Mouse (Mus musculus): ENCODE results near the gene a. TPM values are rescaled to one million over a fixed set of nuclear protein-coding genes. Genes with fewer than 3 reads are reported as not detected.

Gene a
- polyA plus RNA-seq, 1 experiment from 2014 or later = 3.8 TPM

- Histone ChIP-seq H3K4me2 (ENCODE audit: low read length) (peak overlapping the region; percentile 69), H3K4me1 (ENCODE audit: control insufficient read depth, insufficient read depth, low read length) (peaks cover 38% of the 10 kb centered on the region), H3K36me3 (ENCODE audit: control insufficient read depth, insufficient read depth, low read length) (no peaks in the 10 kb centered on the region), H3K4me3 (replicated peaks; ENCODE audit: low read depth, low read length) (peak overlapping the region; percentile 98), H3K9me3 (ENCODE audit: control insufficient read depth, low read length) (no peaks in the 10 kb centered on the region), H3K27ac (replicated peaks; ENCODE audit: low read depth, low read length) (peak overlapping the region; percentile 99), H3K9ac (replicated peaks; ENCODE audit: low read length) (peak overlapping the region; percentile 88; the same call in 1 of the 2 replicates), H3K27me3 (ENCODE audit: control insufficient read depth, insufficient read depth, low read length) (no peaks in the 10 kb centered on the region)
- DNase-seq = no peak
- no peak for ATAC-seq (ENCODE audit: low FRiP score, low TSS enrichment)
- 6% methylated on average over 14 of the region's 14 CpGs for WGBS
Observed at GRCm38 (mm10) chr2:154789977-154790655, 1.1 kb upstream of the a start.

GRCm38 (mm10) chr2:154791661-154792642, 750 bp downstream of the a start:
- peak; percentile 10 for ATAC-seq (ENCODE audit: low FRiP score, low TSS enrichment)
- H3K4me1 ChIP-seq (ENCODE audit: control insufficient read depth, insufficient read depth, low read length) = peaks cover 28% of the 10 kb centered on the region

GRCm38 (mm10) chr2:154803372-154803771, 12.2 kb downstream of the a start:
- H3K27ac ChIP-seq (replicated peaks; ENCODE audit: low read depth, low read length) = no peak overlapping the region
- H3K36me3 ChIP-seq (ENCODE audit: control insufficient read depth, insufficient read depth, low read length) = no peaks in the 10 kb centered on the region
- no peaks in the 10 kb centered on the region for H3K27me3 ChIP-seq (ENCODE audit: control insufficient read depth, insufficient read depth, low read length)
- no peak overlapping the region for H3K4me2 ChIP-seq (ENCODE audit: low read length)
- no peaks in the 10 kb centered on the region for H3K9me3 ChIP-seq (ENCODE audit: control insufficient read depth, low read length)
- no peak overlapping the region for H3K4me3 ChIP-seq (replicated peaks; ENCODE audit: low read depth, low read length)
- H3K9ac ChIP-seq (replicated peaks; ENCODE audit: low read length) = no peak overlapping the region
- ATAC-seq (ENCODE audit: low FRiP score, low TSS enrichment) (no peak), DNase-seq (no peak)
- no peaks in the 10 kb centered on the region for H3K4me1 ChIP-seq (ENCODE audit: control insufficient read depth, insufficient read depth, low read length)
- WGBS = 95% methylated on average over 1 of the region's 1 CpGs

More at GRCm38 (mm10) chr2:154791661-154792642, 750 bp downstream of the a start:
- H3K9me3 ChIP-seq (ENCODE audit: control insufficient read depth, low read length) = no peaks in the 10 kb centered on the region
- under 1% methylated on average over 64 of the region's 67 CpGs for WGBS
- H3K27me3 ChIP-seq (ENCODE audit: control insufficient read depth, insufficient read depth, low read length) = no peaks in the 10 kb centered on the region
- peak overlapping the region; percentile 99 for H3K27ac ChIP-seq (replicated peaks; ENCODE audit: low read depth, low read length)
- H3K4me3 ChIP-seq (replicated peaks; ENCODE audit: low read depth, low read length) = peak overlapping the region; percentile 98
- H3K36me3 ChIP-seq (ENCODE audit: control insufficient read depth, insufficient read depth, low read length) = no peaks in the 10 kb centered on the region
- H3K9ac ChIP-seq (replicated peaks; ENCODE audit: low read length) = peak overlapping the region; percentile 88
- H3K4me2 ChIP-seq (ENCODE audit: low read length) = peak overlapping the region; percentile 69
- peak; percentile 76 for DNase-seq

GRCm38 (mm10) chr2:154803845-154804244, 12.6 kb downstream of the a start:
- no peak for ATAC-seq (ENCODE audit: low FRiP score, low TSS enrichment)
- H3K27me3 ChIP-seq (ENCODE audit: control insufficient read depth, insufficient read depth, low read length) = no peaks in the 10 kb centered on the region
- 79% methylated on average over 4 of the region's 4 CpGs for WGBS
- H3K9ac ChIP-seq (replicated peaks; ENCODE audit: low read length) = no peak overlapping the region
- H3K4me3 ChIP-seq (replicated peaks; ENCODE audit: low read depth, low read length) = no peak overlapping the region
- no peak overlapping the region for H3K4me2 ChIP-seq (ENCODE audit: low read length)
- no peak overlapping the region for H3K27ac ChIP-seq (replicated peaks; ENCODE audit: low read depth, low read length)
- H3K36me3 ChIP-seq (ENCODE audit: control insufficient read depth, insufficient read depth, low read length) = no peaks in the 10 kb centered on the region
- no peak for DNase-seq
- no peaks in the 10 kb centered on the region for H3K4me1 ChIP-seq (ENCODE audit: control insufficient read depth, insufficient read depth, low read length)
- no peaks in the 10 kb centered on the region for H3K9me3 ChIP-seq (ENCODE audit: control insufficient read depth, low read length)

GRCm38 (mm10) chr2:154807689-154808088, 16.5 kb downstream of the a start:
- DNase-seq = no peak
- H3K4me2 ChIP-seq (ENCODE audit: low read length) = no peak overlapping the region
- no peak for ATAC-seq (ENCODE audit: low FRiP score, low TSS enrichment)
- no peaks in the 10 kb centered on the region for H3K36me3 ChIP-seq (ENCODE audit: control insufficient read depth, insufficient read depth, low read length)
- H3K9ac ChIP-seq (replicated peaks; ENCODE audit: low read length) = no peak overlapping the region
- no peak overlapping the region for H3K4me3 ChIP-seq (replicated peaks; ENCODE audit: low read depth, low read length)
- no peaks in the 10 kb centered on the region for H3K9me3 ChIP-seq (ENCODE audit: control insufficient read depth, low read length)
- no peak overlapping the region for H3K27ac ChIP-seq (replicated peaks; ENCODE audit: low read depth, low read length)
- 68% methylated on average over 1 of the region's 1 CpGs for WGBS
- H3K27me3 ChIP-seq (ENCODE audit: control insufficient read depth, insufficient read depth, low read length) = no peaks in the 10 kb centered on the region
- no peaks in the 10 kb centered on the region for H3K4me1 ChIP-seq (ENCODE audit: control insufficient read depth, insufficient read depth, low read length)

- H3K9me3 ChIP-seq (ENCODE audit: control insufficient read depth, low read length) = no peaks in the 10 kb centered on the region
- H3K27me3 ChIP-seq (ENCODE audit: control insufficient read depth, insufficient read depth, low read length) = no peaks in the 10 kb centered on the region
- H3K4me1 ChIP-seq (ENCODE audit: control insufficient read depth, insufficient read depth, low read length) = no peaks in the 10 kb centered on the region
- DNase-seq (no peak), ATAC-seq (ENCODE audit: low FRiP score, low TSS enrichment) (no peak)
- no peak overlapping the region for H3K4me2 ChIP-seq (ENCODE audit: low read length)
- H3K27ac ChIP-seq (replicated peaks; ENCODE audit: low read depth, low read length) = no peak overlapping the region
- no peak overlapping the region for H3K4me3 ChIP-seq (replicated peaks; ENCODE audit: low read depth, low read length)
- WGBS = 100% methylated on average over 1 of the region's 1 CpGs
- H3K36me3 ChIP-seq (ENCODE audit: control insufficient read depth, insufficient read depth, low read length) = no peaks in the 10 kb centered on the region
- no peak overlapping the region for H3K9ac ChIP-seq (replicated peaks; ENCODE audit: low read length)
Observed at GRCm38 (mm10) chr2:154809107-154809762, 18.0 kb downstream of the a start.

GRCm38 (mm10) chr2:154810821-154811220, 19.6 kb downstream of the a start:
- Histone ChIP-seq H3K4me3 (replicated peaks; ENCODE audit: low read depth, low read length) (no peak overlapping the region), H3K9ac (replicated peaks; ENCODE audit: low read length) (no peak overlapping the region), H3K9me3 (ENCODE audit: control insufficient read depth, low read length) (no peaks in the 10 kb centered on the region), H3K36me3 (ENCODE audit: control insufficient read depth, insufficient read depth, low read length) (no peaks in the 10 kb centered on the region), H3K27ac (replicated peaks; ENCODE audit: low read depth, low read length) (no peak overlapping the region), H3K4me2 (ENCODE audit: low read length) (no peak overlapping the region), H3K4me1 (ENCODE audit: control insufficient read depth, insufficient read depth, low read length) (no peaks in the 10 kb centered on the region), H3K27me3 (ENCODE audit: control insufficient read depth, insufficient read depth, low read length) (no peaks in the 10 kb centered on the region)
- no peak for ATAC-seq (ENCODE audit: low FRiP score, low TSS enrichment)
- no peak for DNase-seq
- 81% methylated on average over 1 of the region's 1 CpGs for WGBS

GRCm38 (mm10) chr2:154813426-154813825, 22.2 kb downstream of the a start:
- H3K4me1 ChIP-seq (ENCODE audit: control insufficient read depth, insufficient read depth, low read length) = peaks cover 16% of the 10 kb centered on the region
- H3K9ac ChIP-seq (replicated peaks; ENCODE audit: low read length) = no peak overlapping the region
- H3K9me3 ChIP-seq (ENCODE audit: control insufficient read depth, low read length) = no peaks in the 10 kb centered on the region
- 91% methylated on average over 2 of the region's 2 CpGs for WGBS
- H3K27me3 ChIP-seq (ENCODE audit: control insufficient read depth, insufficient read depth, low read length) = no peaks in the 10 kb centered on the region
- H3K4me2 ChIP-seq (ENCODE audit: low read length) = no peak overlapping the region
- H3K4me3 ChIP-seq (replicated peaks; ENCODE audit: low read depth, low read length) = no peak overlapping the region
- ATAC-seq (ENCODE audit: low FRiP score, low TSS enrichment) (no peak), DNase-seq (no peak)
- H3K27ac ChIP-seq (replicated peaks; ENCODE audit: low read depth, low read length) = no peak overlapping the region
- H3K36me3 ChIP-seq (ENCODE audit: control insufficient read depth, insufficient read depth, low read length) = no peaks in the 10 kb centered on the region

All from midbrain, embryonic 14.5 days (tissue).